Mouse (Mus musculus): ENCODE data around the gene Ubash3a.

DNA sequence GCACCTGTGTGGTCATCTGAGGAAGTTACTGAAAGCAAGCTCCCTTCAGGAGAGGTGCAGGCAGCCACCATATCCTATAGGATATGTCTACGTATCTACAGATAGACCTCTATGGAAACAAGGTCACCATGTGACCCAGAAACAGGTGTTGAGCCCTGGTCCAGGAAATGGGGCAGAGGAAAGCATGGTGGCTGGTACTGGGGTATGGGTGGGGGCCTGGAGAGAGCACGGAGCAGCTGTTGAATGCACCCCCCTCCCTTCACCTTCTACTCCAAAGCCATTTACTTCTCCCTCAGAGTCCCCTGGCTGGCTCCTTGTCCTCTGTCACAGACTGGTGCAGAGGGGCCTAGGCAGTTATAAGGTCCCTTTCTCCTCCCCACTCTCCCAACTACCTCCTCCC, 43.9 kb upstream of the Ubash3a start:
- TF ChIP-seq UBTF (IDR thresholded peaks at IDR 0.05; ENCODE audit: borderline replicate concordance, insufficient read depth, low read depth, low read length) (no peak), HCFC1 (IDR thresholded peaks at IDR 0.05; ENCODE audit: low read depth, low read length) (no peak), POLR2AphosphoS2 (IDR thresholded peaks at IDR 0.05; ENCODE audit: low read length) (no peak), CTCF (IDR thresholded peaks at IDR 0.05 in 2 of 3, conservative IDR thresholded peaks at IDR 0.05 in 1 of 3; ENCODE audit: control insufficient read depth in 1 of 3, insufficient read depth in 1 of 3, low read depth in 2 of 3, low read length in 3 of 3, poor library complexity in 1 of 3, severe bottlenecking in 1 of 3) (no peak), GABPA (IDR thresholded peaks at IDR 0.05; ENCODE audit: low read depth, low read length) (no peak), SMC3 (IDR thresholded peaks at IDR 0.05; ENCODE audit: low read depth, low read length) (no peak), POLR2A (IDR thresholded peaks at IDR 0.05; ENCODE audit: control insufficient read depth in 1 of 2, insufficient read depth in 1 of 2, low read depth in 1 of 2, low read length in 2 of 2, poor library complexity in 1 of 2) (no peak), ZNF384 (IDR thresholded peaks at IDR 0.05; ENCODE audit: low read depth, low read length) (no peak), TCF12 (IDR thresholded peaks at IDR 0.05; ENCODE audit: low read depth, low read length) (no peak), RCOR1 (IDR thresholded peaks at IDR 0.05; ENCODE audit: low read depth, low read length) (no peak)
